Mouse (Mus musculus): ENCODE measurements at regions not wholly inside any gene's neighbourhood (a gene's known extent, or its start where the extent isn't known, plus 50 kb on each side); places are given as distances from the start of the nearest gene placed in this dataset.

GRCm38 (mm10) chr6:94875065-94875464 is 175.1 kb upstream of the Lrig1 start:
- Histone ChIP-seq H3K4me3 (ENCODE audit: control insufficient read depth in 1 of 2, insufficient read depth in 1 of 2, low read depth in 2 of 2, low read length in 2 of 2) (0 out of 4 replicates have a peak overlapping the region, but pooled peaks have one; percentile 11 to 24), H3K27me3 (ENCODE audit: control insufficient read depth in 1 of 2, insufficient read depth in 2 of 2, low read length in 2 of 2) (no peaks in the 10 kb centered on the region), H3K27ac (ENCODE audit: control insufficient read depth, low read depth, low read length) (peak overlapping the region; percentile 57), H3K9me3 (replicated peaks; ENCODE audit: insufficient read depth, low read length) (no peaks in the 10 kb centered on the region), H3K36me3 (ENCODE audit: control insufficient read depth in 1 of 2, insufficient read depth in 2 of 2, low read length in 2 of 2) (peaks cover 0 to 5% of the 10 kb centered on the region in 2 experiments; a peak in 2 of 4 replicates), H3K9ac (ENCODE audit: control insufficient read depth, low read depth, low read length, poor library complexity, severe bottlenecking) (0 out of 2 replicates have a peak overlapping the region, but pooled peaks have one; percentile 7), H3K4me1 (ENCODE audit: control insufficient read depth in 1 of 2, insufficient read depth in 2 of 2, low read length in 2 of 2) (peaks cover 3 to 5% of the 10 kb centered on the region in 2 experiments; a peak in 3 of 4 replicates), H3K79me2 (ENCODE audit: control insufficient read depth, insufficient read depth, low read length, poor library complexity) (no peaks in the 10 kb centered on the region)
- DNase-seq (ENCODE audit: low read depth, low spot score) = peak; percentile 62
- TF ChIP-seq SIN3A (IDR thresholded peaks at IDR 0.05; ENCODE audit: low read length) (0 out of 2 replicates have a peak, but pooled peaks have one; percentile 18), GABPA (IDR thresholded peaks at IDR 0.05; ENCODE audit: low read depth, low read length) (no peak), EP300 (IDR thresholded peaks at IDR 0.05; ENCODE audit: low read depth in 1 of 2, low read length in 2 of 2) (peak; percentile 16 to 60), USF2 (IDR thresholded peaks at IDR 0.05; ENCODE audit: borderline replicate concordance in 1 of 2, insufficient read depth in 1 of 2, low read depth in 1 of 2, low read length in 2 of 2) (no peak), TCF12 (IDR thresholded peaks at IDR 0.05; ENCODE audit: low read depth, low read length) (peak; percentile 39; the same call in 1 of the 2 replicates)

- H3K79me2 ChIP-seq (ENCODE audit: control insufficient read depth, insufficient read depth, low read length, poor library complexity) = no peaks in the 10 kb centered on the region
- H3K27ac ChIP-seq (ENCODE audit: control insufficient read depth, low read depth, low read length) = no peak overlapping the region
- no peak for TF ChIP-seq TCF12 (IDR thresholded peaks at IDR 0.05; ENCODE audit: low read depth, low read length)
- TF ChIP-seq ZMIZ1 (IDR thresholded peaks at IDR 0.05; ENCODE audit: low read depth, low read length) = no peak
- no peak for TF ChIP-seq POLR2A (IDR thresholded peaks at IDR 0.05; ENCODE audit: control insufficient read depth in 1 of 2, insufficient read depth in 1 of 2, low read depth in 1 of 2, low read length in 2 of 2, poor library complexity in 1 of 2)
- no peak for TF ChIP-seq ZKSCAN1 (IDR thresholded peaks at IDR 0.05; ENCODE audit: low read depth, low read length)
- DNase-seq (ENCODE audit: low read depth, low spot score) = no peak
- no peaks in the 10 kb centered on the region for H3K27me3 ChIP-seq (ENCODE audit: control insufficient read depth in 1 of 2, insufficient read depth in 2 of 2, low read length in 2 of 2)
- peaks cover 0 to 5% of the 10 kb centered on the region in 2 experiments; a peak in 2 of 4 replicates for H3K36me3 ChIP-seq (ENCODE audit: control insufficient read depth in 1 of 2, insufficient read depth in 2 of 2, low read length in 2 of 2)
- no peaks in the 10 kb centered on the region for H3K9me3 ChIP-seq (replicated peaks; ENCODE audit: insufficient read depth, low read length)
- no peak overlapping the region for H3K4me3 ChIP-seq (ENCODE audit: control insufficient read depth in 1 of 2, insufficient read depth in 1 of 2, low read depth in 2 of 2, low read length in 2 of 2)
- peaks cover 3 to 5% of the 10 kb centered on the region in 2 experiments; a peak in 3 of 4 replicates for H3K4me1 ChIP-seq (ENCODE audit: control insufficient read depth in 1 of 2, insufficient read depth in 2 of 2, low read length in 2 of 2)
- H3K9ac ChIP-seq (ENCODE audit: control insufficient read depth, low read depth, low read length, poor library complexity, severe bottlenecking) = no peak overlapping the region
These were observed 174.5 kb upstream of the Lrig1 start for GRCm38 (mm10) chr6:94874415-94874814.

GRCm38 (mm10) chr6:94867952-94868351 is 168.0 kb upstream of the Lrig1 start:
- Histone ChIP-seq H3K4me1 (ENCODE audit: control insufficient read depth in 1 of 2, insufficient read depth in 2 of 2, low read length in 2 of 2) (peaks cover 0 to 6% of the 10 kb centered on the region in 2 experiments; a peak in 2 of 4 replicates), H3K36me3 (ENCODE audit: control insufficient read depth in 1 of 2, insufficient read depth in 2 of 2, low read length in 2 of 2) (peaks cover 0 to 6% of the 10 kb centered on the region in 2 experiments; a peak in 2 of 4 replicates)
- DNase-seq (ENCODE audit: low read depth, low spot score) = no peak

More at GRCm38 (mm10) chr6:94867952-94868351, 168.0 kb upstream of the Lrig1 start:
- Histone ChIP-seq H3K27ac (ENCODE audit: control insufficient read depth, low read depth, low read length) (no peak overlapping the region), H3K9me3 (replicated peaks; ENCODE audit: insufficient read depth, low read length) (no peaks in the 10 kb centered on the region), H3K9ac (ENCODE audit: control insufficient read depth, low read depth, low read length, poor library complexity, severe bottlenecking) (no peak overlapping the region), H3K4me3 (ENCODE audit: control insufficient read depth in 1 of 2, insufficient read depth in 1 of 2, low read depth in 2 of 2, low read length in 2 of 2) (no peak overlapping the region), H3K79me2 (ENCODE audit: control insufficient read depth, insufficient read depth, low read length, poor library complexity) (no peaks in the 10 kb centered on the region), H3K27me3 (ENCODE audit: control insufficient read depth in 1 of 2, insufficient read depth in 2 of 2, low read length in 2 of 2) (no peaks in the 10 kb centered on the region)
- TF ChIP-seq EP300 (IDR thresholded peaks at IDR 0.05; ENCODE audit: low read depth in 1 of 2, low read length in 2 of 2) (no peak), SIN3A (IDR thresholded peaks at IDR 0.05; ENCODE audit: low read length) (no peak), TCF12 (IDR thresholded peaks at IDR 0.05; ENCODE audit: low read depth, low read length) (no peak), RCOR1 (IDR thresholded peaks at IDR 0.05; ENCODE audit: low read depth, low read length) (no peak), SMC3 (IDR thresholded peaks at IDR 0.05; ENCODE audit: low read depth, low read length) (no peak), ZKSCAN1 (IDR thresholded peaks at IDR 0.05; ENCODE audit: low read depth, low read length) (no peak), ZC3H11A (IDR thresholded peaks at IDR 0.05; ENCODE audit: low read depth, low read length) (no peak), CHD1 (IDR thresholded peaks at IDR 0.05; ENCODE audit: low read depth, low read length) (no peak), TAL1 (IDR thresholded peaks at IDR 0.05; ENCODE audit: low read length) (no peak), MAX (IDR thresholded peaks at IDR 0.05; ENCODE audit: low read length) (no peak), ETS1 (IDR thresholded peaks at IDR 0.05; ENCODE audit: low read depth, low read length) (no peak), POLR2A (IDR thresholded peaks at IDR 0.05; ENCODE audit: control insufficient read depth in 1 of 2, insufficient read depth in 1 of 2, low read depth in 1 of 2, low read length in 2 of 2, poor library complexity in 1 of 2) (no peak), CTCF (IDR thresholded peaks at IDR 0.05 in 2 of 3, conservative IDR thresholded peaks at IDR 0.05 in 1 of 3; ENCODE audit: control insufficient read depth in 1 of 3, insufficient read depth in 1 of 3, low read depth in 2 of 3, low read length in 3 of 3, poor library complexity in 1 of 3, severe bottlenecking in 1 of 3) (no peak), NELFE (IDR thresholded peaks at IDR 0.05; ENCODE audit: low read depth, low read length) (no peak), MYC (IDR thresholded peaks at IDR 0.05; ENCODE audit: low read depth, low read length) (no peak), ZNF384 (IDR thresholded peaks at IDR 0.05; ENCODE audit: low read depth, low read length) (no peak)
